Mouse (Mus musculus) myocyte (in vitro differentiated cells): ENCODE data around the gene Tmeff1. TPM values are rescaled to one million over a fixed set of nuclear protein-coding genes. Genes with fewer than 3 reads are reported as not detected.
"Not testable (repeated sequence)": the region's sequence is repeated elsewhere in the genome, so short reads cannot be mapped to it uniquely, and the experiment has no call there.

Experiments used
- H3K27me3 ChIP-seq: one replicate; pipeline ENCODE4 v1.6.1; 2011; ENCODE audit not compliant: control insufficient read depth, insufficient read depth, insufficient read length
- H3K36me3 ChIP-seq: one replicate; pipeline ENCODE4 v1.6.1; 2011; ENCODE audit not compliant: control insufficient read depth, insufficient read depth
- H3K4me2 ChIP-seq: one replicate; pipeline ENCODE4 v1.6.1; 2011; ENCODE audit warnings: low read depth, control low read depth
- H3K4me3 ChIP-seq: one replicate; pipeline ENCODE4 v1.5.1; 2011; ENCODE audit warnings: mild to moderate bottlenecking, control low read depth, moderate library complexity
- H3K79me2 ChIP-seq: one replicate; pipeline ENCODE4 v1.6.1; 2011; ENCODE audit not compliant: control insufficient read depth, insufficient read depth
- H3ac ChIP-seq: one replicate; pipeline ENCODE4 v1.6.1; 2011; ENCODE audit not compliant: control insufficient read depth, insufficient read length
- CEBPB ChIP-seq: IDR thresholded peaks from 2 replicates; pipeline ENCODE4 v1.6.1; 2011; ENCODE audit warnings: mild to moderate bottlenecking, moderate library complexity; ENCODE audit not compliant: poor library complexity, insufficient read depth, severe bottlenecking
- E2F4 ChIP-seq: IDR thresholded peaks from one replicate; pipeline ENCODE4 v1.6.1; 2011; ENCODE audit warnings: mild to moderate bottlenecking, control low read depth, moderate library complexity; ENCODE audit not compliant: insufficient read depth
- MAX ChIP-seq: IDR thresholded peaks from one replicate; pipeline ENCODE4 v1.6.1; 2011; ENCODE audit warnings: low read depth, mild to moderate bottlenecking, control low read depth
- MYOD1 ChIP-seq, 3 experiments: IDR thresholded peaks; one replicate each; pipeline ENCODE4 v1.6.1; 2011; ENCODE audit warnings: control low read depth in 2 of 3, low read depth in 2 of 3, mild to moderate bottlenecking in 2 of 3, moderate library complexity in 1 of 3; ENCODE audit not compliant: insufficient read length in 2 of 3, control insufficient read depth in 1 of 3
- MYOG ChIP-seq, 3 experiments: IDR thresholded peaks; one replicate each; pipeline ENCODE4 v1.6.1; 2011; ENCODE audit warnings: control low read depth in 2 of 3, low read depth in 2 of 3, mild to moderate bottlenecking in 2 of 3; ENCODE audit not compliant: insufficient read length in 2 of 3, control insufficient read depth in 1 of 3, insufficient read depth in 1 of 3
- POLR2A ChIP-seq: IDR thresholded peaks from one replicate; pipeline ENCODE4 v1.6.1; 2011; ENCODE audit warnings: low read depth, mild to moderate bottlenecking, control low read depth, moderate library complexity; ENCODE audit not compliant: insufficient read length
- POLR2AphosphoS2 ChIP-seq: IDR thresholded peaks from one replicate; pipeline ENCODE4 v1.6.1; 2011; ENCODE audit warnings: low read depth, control low read depth; ENCODE audit not compliant: insufficient read length
- REST ChIP-seq: IDR thresholded peaks from one replicate; pipeline ENCODE4 v1.6.1; 2011; ENCODE audit warnings: mild to moderate bottlenecking, control low read depth, moderate library complexity; ENCODE audit not compliant: insufficient read depth, insufficient read length
- SRF ChIP-seq: IDR thresholded peaks from one replicate; pipeline ENCODE4 v1.6.1; 2011; ENCODE audit warnings: low read depth; ENCODE audit not compliant: control insufficient read depth, insufficient read length
- TCF12 ChIP-seq: IDR thresholded peaks from one replicate; pipeline ENCODE4 v1.6.1; 2011; ENCODE audit warnings: mild to moderate bottlenecking, control low read depth; ENCODE audit not compliant: poor library complexity, insufficient read depth, severe bottlenecking
- TCF3 ChIP-seq: IDR thresholded peaks from one replicate; pipeline ENCODE4 v1.6.1; 2011; ENCODE audit warnings: low read depth, control low read depth; ENCODE audit not compliant: insufficient read length
- USF1 ChIP-seq: IDR thresholded peaks from one replicate; pipeline ENCODE4 v1.6.1; 2011; ENCODE audit warnings: low read depth, mild to moderate bottlenecking, control low read depth, moderate library complexity
- polyA plus RNA-seq: library from polyadenylated mRNA; unstranded; fragments of >200 nt; fragmentation: generic; extraction: Trizol; gene quantifications from one replicate; pipeline ENCODE4 v1.2.1, GENCODE M21; 2012; ENCODE audit warnings: missing spikeins

Gene Tmeff1
- polyA plus RNA-seq, 1 experiment = 19.6 TPM

DNA sequence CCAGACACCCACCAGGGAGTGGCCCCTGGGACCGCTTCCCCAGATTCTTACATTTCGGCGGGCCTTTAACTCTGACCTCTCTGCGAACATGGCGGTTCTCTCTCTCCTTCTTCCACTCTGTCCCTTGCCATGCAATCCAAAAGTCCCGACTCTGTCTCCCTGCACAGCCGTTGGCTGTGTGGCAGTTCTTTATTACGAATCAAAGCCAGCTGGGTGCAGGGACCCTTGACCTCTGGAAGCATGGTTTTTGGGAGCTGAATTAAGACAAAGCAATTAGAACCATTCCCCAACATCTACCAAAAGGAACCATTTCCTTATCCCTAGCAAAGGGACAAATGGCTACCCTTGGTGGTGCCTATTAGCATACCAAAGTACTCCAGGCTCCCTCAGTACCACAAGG lies 98.2 kb downstream of the Tmeff1 start:
- Histone ChIP-seq H3K4me2 (no peak overlapping the region), H3K36me3 (no peaks in the 10 kb centered on the region), H3K79me2 (no peaks in the 10 kb centered on the region), H3K4me3 (no peak overlapping the region), H3K27me3 (no peaks in the 10 kb centered on the region), H3ac (no peak overlapping the region)
- TF ChIP-seq MAX (no peak), POLR2A (no peak), TCF3 (no peak), MYOG (IDR thresholded peaks at IDR 0.05; ENCODE audit: control insufficient read depth in 1 of 3, insufficient read depth in 1 of 3, insufficient read length in 2 of 3, low read depth in 2 of 3) (no peak), POLR2AphosphoS2 (no peak), TCF12 (no peak), REST (no peak), E2F4 (no peak), USF1 (no peak), MYOD1 (IDR thresholded peaks at IDR 0.05; ENCODE audit: control insufficient read depth in 1 of 3, insufficient read length in 2 of 3, low read depth in 2 of 3) (no peak), SRF (no peak), CEBPB (no peak)

DNA sequence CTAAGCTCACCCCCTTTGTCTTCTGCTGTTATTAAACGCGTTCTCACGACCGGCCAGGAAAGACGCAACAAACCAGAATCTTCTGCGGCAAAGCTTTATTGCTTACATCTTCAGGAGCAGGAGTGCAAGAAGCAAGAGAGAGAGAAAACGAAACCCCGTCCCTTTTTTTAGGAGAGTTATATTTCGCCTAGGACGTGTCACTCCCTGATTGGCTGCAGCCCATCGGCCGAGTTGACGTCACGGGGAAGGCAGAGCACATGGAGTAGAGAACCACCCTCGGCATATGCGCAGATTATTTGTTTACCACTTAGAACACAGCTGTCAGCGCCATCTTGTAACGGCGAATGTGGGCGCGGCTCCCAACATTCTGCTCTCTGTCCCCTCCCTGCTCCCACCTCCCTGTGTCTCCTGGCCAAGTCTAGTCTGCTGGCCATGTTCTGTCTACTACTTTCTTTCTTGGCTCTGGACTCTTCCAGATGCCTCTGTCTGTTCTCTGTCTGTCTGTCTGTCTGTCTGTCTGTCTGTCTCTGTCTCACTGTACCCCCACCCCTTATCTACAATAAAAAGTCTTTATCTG lies 98.7 kb downstream of the Tmeff1 start:
- not testable (repeated sequence) for H3K4me3 ChIP-seq

DNA sequence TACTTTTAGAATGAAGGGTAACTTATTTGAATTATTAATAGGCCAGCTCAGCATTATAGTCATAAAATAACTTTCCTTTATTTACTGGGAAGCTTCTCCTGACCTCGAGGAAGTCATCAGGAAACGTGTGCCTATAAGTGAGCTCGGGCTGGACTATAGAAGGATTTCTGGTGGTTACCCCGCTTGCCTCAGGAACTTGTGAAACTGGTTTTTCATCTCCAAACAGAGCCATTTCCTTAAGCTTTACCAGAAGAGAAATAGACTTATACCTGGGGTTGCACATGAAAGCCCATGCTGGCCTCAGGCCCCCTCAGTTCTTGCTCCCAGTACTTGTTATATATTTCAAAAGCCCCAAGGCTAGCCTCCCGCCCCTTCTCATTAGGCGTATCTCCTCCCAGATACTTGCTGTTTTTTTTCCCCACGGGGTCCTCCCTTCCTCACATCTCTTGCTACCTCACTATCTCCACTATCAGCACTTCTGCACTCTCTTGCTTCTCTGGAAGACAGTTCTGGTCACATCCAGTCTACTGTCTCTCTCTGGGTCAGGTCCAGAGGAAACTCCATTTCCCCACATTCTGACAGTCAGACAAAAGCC lies 99.7 kb downstream of the Tmeff1 start:
- Histone ChIP-seq H3K4me2 (no peak overlapping the region), H3K79me2 (no peaks in the 10 kb centered on the region), H3ac (no peak overlapping the region), H3K36me3 (no peaks in the 10 kb centered on the region), H3K4me3 (no peak overlapping the region), H3K27me3 (no peaks in the 10 kb centered on the region)
- TF ChIP-seq TCF12 = no peak
- TF ChIP-seq CEBPB = no peak
- no peak for TF ChIP-seq POLR2AphosphoS2
- no peak for TF ChIP-seq SRF
- no peak for TF ChIP-seq MYOG (IDR thresholded peaks at IDR 0.05; ENCODE audit: control insufficient read depth in 1 of 3, insufficient read depth in 1 of 3, insufficient read length in 2 of 3, low read depth in 2 of 3)
- no peak for TF ChIP-seq USF1
- TF ChIP-seq POLR2A = no peak
- no peak for TF ChIP-seq REST
- no peak for TF ChIP-seq MAX
- no peak for TF ChIP-seq MYOD1 (IDR thresholded peaks at IDR 0.05; ENCODE audit: control insufficient read depth in 1 of 3, insufficient read length in 2 of 3, low read depth in 2 of 3)

More for the DNA sequence above, 98.7 kb downstream of the Tmeff1 start:
- H3K27me3 ChIP-seq, H3K36me3 ChIP-seq, H3K4me2 ChIP-seq, H3K79me2 ChIP-seq, H3ac ChIP-seq: not testable (repeated sequence)

GRCm38 (mm10) chr4:48688148-48688547 lies 103.2 kb downstream of the Tmeff1 start:
- H3ac ChIP-seq = no peak overlapping the region
- H3K4me3 ChIP-seq = no peak overlapping the region
- TF ChIP-seq USF1 (no peak), MYOD1 (IDR thresholded peaks at IDR 0.05; ENCODE audit: control insufficient read depth in 1 of 3, insufficient read length in 2 of 3, low read depth in 2 of 3) (peak; percentile 31 to 96 (median 68))
- H3K79me2 ChIP-seq = no peaks in the 10 kb centered on the region
- H3K27me3 ChIP-seq = no peaks in the 10 kb centered on the region
- H3K36me3 ChIP-seq = no peaks in the 10 kb centered on the region
- no peak overlapping the region for H3K4me2 ChIP-seq

DNA sequence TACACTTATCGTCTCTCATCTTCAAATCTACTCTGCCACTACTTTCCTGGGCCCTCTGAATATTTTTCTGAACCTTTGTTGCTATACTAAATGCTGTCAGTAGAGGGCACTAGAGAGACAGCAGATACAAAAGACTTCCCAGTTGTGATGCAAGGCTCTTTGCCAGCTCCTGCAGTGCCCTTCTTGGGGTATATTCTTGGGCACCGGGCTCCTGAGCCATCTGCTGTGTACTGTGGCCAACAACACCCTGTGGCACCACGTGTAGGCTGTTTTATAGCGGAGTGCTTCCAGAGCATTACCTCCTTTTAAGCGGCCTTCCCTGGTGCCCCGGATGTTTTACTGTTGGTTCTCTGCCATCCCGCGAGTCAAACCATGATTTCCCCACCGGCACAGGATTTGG lies 105.7 kb downstream of the Tmeff1 start:
- no peaks in the 10 kb centered on the region for H3K27me3 ChIP-seq
- no peak overlapping the region for H3ac ChIP-seq
- H3K79me2 ChIP-seq = no peaks in the 10 kb centered on the region
- peak overlapping the region; percentile 40 for H3K4me2 ChIP-seq
- H3K4me3 ChIP-seq = no peak overlapping the region
- no peaks in the 10 kb centered on the region for H3K36me3 ChIP-seq
- TF ChIP-seq POLR2AphosphoS2 (no peak), USF1 (no peak), E2F4 (no peak), REST (no peak), MYOG (IDR thresholded peaks at IDR 0.05; ENCODE audit: control insufficient read depth in 1 of 3, insufficient read depth in 1 of 3, insufficient read length in 2 of 3, low read depth in 2 of 3) (no peak), TCF12 (no peak), TCF3 (no peak), POLR2A (no peak), MAX (no peak)
